Mouse (Mus musculus): ENCODE measurements at regions not wholly inside any gene's neighbourhood (a gene's known extent, or its start where the extent isn't known, plus 50 kb on each side); places are given as distances from the start of the nearest gene placed in this dataset.
A peak's percentile ranks its signal among the peaks of the same experiment; 100 is the strongest.

- no peak for ATAC-seq (replicated peaks in 1 of 2; ENCODE audit: insufficient read depth in 1 of 2, low FRiP score in 2 of 2, low TSS enrichment in 1 of 2, low read depth in 1 of 2, poor library complexity in 2 of 2, severe bottlenecking in 2 of 2)
Measured at GRCm38 (mm10) chr6:34246512-34246911, 69.6 kb upstream of the Slc35b4 start.

- ATAC-seq (replicated peaks in 1 of 2; ENCODE audit: insufficient read depth in 1 of 2, low FRiP score in 2 of 2, low TSS enrichment in 1 of 2, low read depth in 1 of 2, poor library complexity in 2 of 2, severe bottlenecking in 2 of 2), result no peak
Measured at GRCm38 (mm10) chr6:34243001-34243400, 66.1 kb upstream of the Slc35b4 start.

GRCm38 (mm10) chr6:34242486-34242885, 65.6 kb upstream of the Slc35b4 start:
- peak; percentile 45 to 87 for ATAC-seq (replicated peaks in 1 of 2; ENCODE audit: insufficient read depth in 1 of 2, low FRiP score in 2 of 2, low TSS enrichment in 1 of 2, low read depth in 1 of 2, poor library complexity in 2 of 2, severe bottlenecking in 2 of 2)

- ATAC-seq (replicated peaks in 1 of 2; ENCODE audit: insufficient read depth in 1 of 2, low FRiP score in 2 of 2, low TSS enrichment in 1 of 2, low read depth in 1 of 2, poor library complexity in 2 of 2, severe bottlenecking in 2 of 2), result no peak
Measured at GRCm38 (mm10) chr6:34235132-34235531, 58.2 kb upstream of the Slc35b4 start.

GRCm38 (mm10) chr6:34234443-34235020, 57.6 kb upstream of the Slc35b4 start:
- no peak for ATAC-seq (replicated peaks in 1 of 2; ENCODE audit: insufficient read depth in 1 of 2, low FRiP score in 2 of 2, low TSS enrichment in 1 of 2, low read depth in 1 of 2, poor library complexity in 2 of 2, severe bottlenecking in 2 of 2)

GRCm38 (mm10) chr6:34230768-34231381, 54.0 kb upstream of the Slc35b4 start:
- ATAC-seq (replicated peaks in 1 of 2; ENCODE audit: insufficient read depth in 1 of 2, low FRiP score in 2 of 2, low TSS enrichment in 1 of 2, low read depth in 1 of 2, poor library complexity in 2 of 2, severe bottlenecking in 2 of 2), result peak in 1 of 2 experiments; percentile 49; a peak in 1 of 4 replicates

- no peak for ATAC-seq (replicated peaks in 1 of 2; ENCODE audit: insufficient read depth in 1 of 2, low FRiP score in 2 of 2, low TSS enrichment in 1 of 2, low read depth in 1 of 2, poor library complexity in 2 of 2, severe bottlenecking in 2 of 2)
Measured at GRCm38 (mm10) chr6:34227131-34227530, 50.2 kb upstream of the Slc35b4 start.

Measured in hematopoietic stem cell, adult 5-6 weeks (primary cell).